Mouse (Mus musculus) CD4-positive, CD25-positive, alpha-beta regulatory T cell, adult 2 months (primary cell): ENCODE results near the gene 1700028J19Rik.
A peak's percentile ranks its signal among the peaks of the same experiment; 100 is the strongest.

Source experiments
- DNase-seq: peaks from one replicate; pipeline ENCODE4 v3.0.0-alpha.2; 2012; ENCODE audit warnings: low read depth, low spot score

The 1700028J19Rik gene

DNA sequence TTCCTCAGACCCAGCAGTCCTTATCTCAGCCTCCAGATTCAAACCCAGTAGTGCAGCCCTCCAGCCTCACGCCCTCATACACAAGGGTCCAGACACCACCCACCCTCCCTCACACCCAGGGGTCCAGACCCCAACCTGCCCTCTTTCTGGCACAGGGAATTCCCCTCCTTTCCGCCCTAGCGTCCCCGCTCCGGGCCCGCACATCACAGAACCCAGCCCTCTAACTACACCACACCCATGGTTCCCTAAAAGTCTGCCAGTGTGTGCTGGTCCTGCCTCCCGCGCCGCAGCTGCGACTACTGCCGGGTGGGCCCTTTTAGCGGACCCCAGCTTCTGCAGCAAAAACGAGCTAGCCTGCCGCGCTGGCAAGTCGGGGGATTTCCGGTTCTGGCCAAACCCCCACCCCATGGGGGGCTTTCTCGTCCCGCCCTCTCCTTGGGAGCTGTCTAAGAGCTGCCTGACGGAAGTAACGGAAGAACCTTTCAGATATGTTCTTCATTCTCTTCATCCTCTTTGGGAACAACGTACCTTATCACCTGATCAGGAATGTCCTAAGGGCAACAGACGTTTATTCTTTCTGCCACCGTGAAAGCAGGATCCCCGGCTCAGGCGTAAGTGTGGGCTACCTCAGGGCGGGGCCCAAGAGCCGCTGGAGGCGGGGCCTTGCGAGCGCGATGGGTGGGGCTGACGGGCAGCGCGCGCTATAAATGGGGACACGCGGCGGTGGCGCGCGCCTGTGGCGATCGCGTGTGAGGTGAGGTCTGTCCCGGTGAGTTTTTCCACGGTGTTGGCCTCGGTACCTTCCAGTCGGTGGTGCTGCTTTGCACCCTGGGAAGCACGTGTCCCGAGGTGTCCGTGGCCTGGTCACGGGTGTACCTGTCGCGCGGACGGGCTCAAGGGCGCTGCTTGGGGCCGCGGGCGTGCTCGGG is at the start of gene 1700028J19Rik, which contains the start of gene 2410002F23Rik:
1700028J19Rik (minus strand) TSS at position 641 of the 929 bp plus-strand sequence.
2410002F23Rik (plus strand) TSS at position 668 of the 929 bp plus-strand sequence.
- peak; percentile 93 for DNase-seq

DNA sequence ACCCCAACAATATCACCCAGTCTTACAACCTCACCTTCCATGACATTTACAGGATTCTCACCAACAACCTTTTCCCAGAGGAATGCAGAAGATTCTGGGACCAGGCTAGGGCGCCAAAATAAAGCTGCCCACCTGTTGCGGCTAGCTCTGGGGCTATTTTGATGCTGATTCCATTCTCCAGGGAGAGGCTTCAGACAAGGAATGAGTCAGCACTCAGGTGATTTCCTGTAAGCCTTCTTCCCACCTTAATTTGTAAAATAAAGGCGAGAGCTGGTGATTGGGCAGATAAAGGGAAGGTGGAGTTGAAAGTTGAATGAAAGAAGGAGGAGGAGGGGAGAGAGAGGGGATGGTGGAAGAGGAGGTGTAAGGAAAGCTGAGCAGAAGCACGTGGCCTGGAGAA is 44.9 kb upstream of the 1700028J19Rik start:
- DNase-seq: no peak

DNA sequence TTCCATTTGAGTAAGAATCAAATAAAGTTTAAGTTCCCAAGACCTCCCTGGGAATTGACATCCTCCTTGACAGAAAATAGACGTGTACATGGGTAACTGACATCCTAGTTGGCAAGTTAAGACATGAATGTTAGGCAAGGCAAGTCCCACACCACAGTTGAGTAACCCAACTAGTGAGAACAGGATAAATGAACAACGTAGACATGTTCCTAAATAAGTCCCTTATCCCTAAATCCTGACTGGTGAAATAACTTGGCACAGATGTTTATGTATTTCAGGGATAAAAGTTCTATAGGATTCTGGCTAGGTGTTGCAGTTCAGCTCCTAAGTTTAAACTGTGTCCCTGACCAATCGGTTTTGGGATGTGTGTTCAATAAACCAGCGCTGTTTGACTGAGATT is 44.5 kb upstream of the 1700028J19Rik start:
- no peak for DNase-seq

DNA sequence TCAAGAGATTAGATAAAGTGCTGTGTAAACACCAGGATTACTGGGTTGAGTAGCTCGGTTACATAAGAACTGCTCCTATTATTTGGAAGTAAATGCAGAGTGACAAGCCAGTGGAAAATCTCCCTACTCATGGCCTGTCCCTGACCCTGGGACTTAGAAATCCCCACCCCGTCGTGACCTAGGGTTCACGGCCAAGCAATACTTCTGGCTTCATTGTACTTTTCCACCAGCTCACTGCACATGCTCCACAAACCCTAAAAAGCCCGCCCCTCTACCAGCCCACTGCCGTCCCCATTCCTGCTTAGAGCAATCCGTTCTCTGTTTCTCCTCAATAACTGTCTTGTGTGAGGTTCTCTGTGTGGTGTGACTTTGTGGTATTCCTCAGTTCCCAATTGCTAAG is 41.3 kb upstream of the 1700028J19Rik start:
- DNase-seq: no peak

DNA sequence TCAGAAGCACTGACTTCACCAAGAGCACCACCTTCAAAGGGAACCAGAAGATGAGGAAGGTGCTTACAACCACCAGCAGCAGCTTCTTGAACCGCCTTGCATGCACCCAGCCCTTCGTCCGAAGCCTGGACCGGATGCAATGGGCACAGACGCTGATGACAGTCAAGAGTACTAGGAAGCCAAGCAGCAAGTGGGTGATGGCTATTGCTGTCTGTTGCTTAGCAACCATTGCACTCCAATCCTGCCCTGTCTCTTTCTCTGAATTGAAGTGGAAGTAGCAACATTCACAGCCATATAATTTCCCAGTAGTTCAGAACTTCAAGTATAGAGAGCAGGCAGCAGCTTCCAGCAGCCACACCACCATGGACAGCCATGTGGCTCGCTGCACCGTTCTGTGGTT is 35.1 kb upstream of the 1700028J19Rik start:
- no peak for DNase-seq

DNA sequence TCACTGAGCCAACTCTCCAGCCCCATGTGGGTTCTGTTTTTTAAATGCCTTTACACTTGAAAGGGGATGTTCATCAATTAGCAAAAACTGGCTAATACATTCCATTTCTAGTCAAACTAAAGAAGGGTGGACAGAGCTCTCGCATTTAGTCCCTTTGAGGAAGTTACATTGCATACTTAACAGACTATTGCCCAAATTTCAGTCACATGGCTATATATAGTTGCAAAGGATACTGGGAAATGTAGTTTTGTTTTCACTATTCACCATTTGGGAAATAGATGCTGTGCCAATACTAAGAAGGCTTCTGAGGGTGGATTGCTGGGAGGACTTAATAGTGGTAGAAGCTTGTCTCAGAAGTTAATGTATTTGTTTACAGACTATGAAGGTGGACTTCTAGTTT is 34.5 kb upstream of the 1700028J19Rik start:
- DNase-seq: no peak

DNA sequence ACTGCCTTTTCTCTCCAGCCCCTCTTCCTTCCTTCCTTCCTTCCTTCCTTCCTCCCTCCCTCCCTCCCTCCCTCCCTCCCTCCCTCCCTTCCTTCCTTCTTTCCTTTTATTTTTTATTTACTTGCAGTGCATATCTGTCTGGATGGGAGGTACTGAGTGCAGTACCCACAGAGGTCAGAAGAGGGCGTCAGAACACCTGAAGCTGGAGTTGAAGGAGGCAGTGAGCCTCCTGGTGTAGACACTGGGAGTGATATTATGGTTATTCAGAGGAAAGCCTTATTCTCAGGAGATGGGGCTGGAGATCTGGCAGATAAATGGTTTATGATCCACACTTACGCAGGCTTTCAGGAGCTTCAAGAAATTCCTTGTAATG is 30.7 kb upstream of the 1700028J19Rik start:
- DNase-seq: peak; percentile 63

DNA sequence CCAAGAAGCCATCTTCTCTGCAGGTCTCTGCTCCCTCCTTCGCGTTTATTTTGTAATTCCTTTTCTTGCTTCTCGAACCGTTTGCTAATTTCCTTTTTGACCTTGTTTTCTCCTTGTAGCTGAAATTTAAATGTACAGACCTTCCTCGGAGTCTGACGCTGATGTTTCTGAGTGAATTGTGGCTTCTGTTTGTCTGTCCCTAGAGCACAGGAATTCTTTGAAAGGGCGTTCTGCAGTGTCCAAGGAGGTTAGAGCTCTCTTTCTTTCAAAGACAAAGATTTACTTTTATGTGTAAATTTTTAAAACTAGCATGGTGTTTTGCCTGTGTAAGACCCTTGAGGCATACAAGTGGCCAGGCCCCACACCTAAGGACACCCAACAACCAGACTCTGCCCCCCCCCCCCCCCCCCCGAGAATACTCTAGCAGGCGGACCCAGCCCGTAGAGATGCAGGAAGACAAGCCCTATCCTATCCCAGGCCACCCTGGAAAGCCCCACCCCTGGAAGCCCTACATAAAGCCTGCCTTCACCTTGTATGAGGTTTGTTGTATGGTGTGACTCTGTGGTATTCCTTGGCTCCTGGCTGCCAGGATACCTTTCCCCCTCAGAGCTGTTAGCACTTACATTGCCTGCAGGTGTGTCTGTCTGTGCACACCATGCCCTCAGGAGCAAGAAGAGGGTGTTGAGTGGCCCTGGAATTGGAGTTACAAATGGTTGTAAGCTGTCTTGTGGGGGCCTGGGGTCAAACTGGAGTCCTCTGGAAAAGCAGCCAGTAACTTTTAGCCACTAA is 30.2 kb upstream of the 1700028J19Rik start:
- DNase-seq: no peak

DNA sequence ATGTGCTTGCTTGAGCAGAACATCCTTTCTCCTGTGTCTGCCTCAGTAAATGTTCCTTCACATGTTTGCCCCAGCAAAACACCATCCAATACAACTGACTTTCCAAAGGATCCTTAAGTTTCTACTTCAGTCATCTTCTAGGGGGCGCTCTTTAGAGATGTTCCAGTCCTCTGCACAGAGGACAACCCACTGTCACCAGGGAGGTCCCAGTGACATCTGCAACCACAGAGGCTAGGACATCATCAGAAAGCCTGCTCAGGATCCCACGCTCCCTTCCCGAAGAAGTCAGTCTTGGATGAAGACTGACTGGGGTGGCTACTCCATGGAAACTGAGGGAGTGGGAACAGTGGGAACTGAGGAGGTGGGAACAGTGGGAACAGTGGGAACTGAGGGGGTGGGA is 29.1 kb upstream of the 1700028J19Rik start:
- DNase-seq: no peak

DNA sequence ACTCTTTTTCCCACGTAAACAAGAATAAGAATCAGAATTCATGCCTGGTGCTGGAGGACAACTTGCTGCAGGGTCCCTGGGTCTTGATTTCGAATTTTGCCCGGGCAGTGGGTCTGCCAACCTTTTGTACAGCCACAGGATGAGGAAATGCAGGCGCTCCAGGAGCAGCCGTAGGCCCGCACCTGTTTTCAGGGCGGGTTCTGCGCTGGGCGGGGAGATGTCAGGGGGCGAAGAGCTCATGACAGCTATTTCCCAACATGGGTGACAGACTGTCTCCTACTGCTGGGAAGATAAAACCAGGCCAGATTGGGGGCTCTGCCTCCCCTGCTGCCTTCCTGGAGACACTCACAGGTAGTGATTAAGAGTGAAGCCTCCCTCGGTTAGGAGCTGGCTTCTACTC is 27.6 kb upstream of the 1700028J19Rik start:
- DNase-seq: no peak

DNA sequence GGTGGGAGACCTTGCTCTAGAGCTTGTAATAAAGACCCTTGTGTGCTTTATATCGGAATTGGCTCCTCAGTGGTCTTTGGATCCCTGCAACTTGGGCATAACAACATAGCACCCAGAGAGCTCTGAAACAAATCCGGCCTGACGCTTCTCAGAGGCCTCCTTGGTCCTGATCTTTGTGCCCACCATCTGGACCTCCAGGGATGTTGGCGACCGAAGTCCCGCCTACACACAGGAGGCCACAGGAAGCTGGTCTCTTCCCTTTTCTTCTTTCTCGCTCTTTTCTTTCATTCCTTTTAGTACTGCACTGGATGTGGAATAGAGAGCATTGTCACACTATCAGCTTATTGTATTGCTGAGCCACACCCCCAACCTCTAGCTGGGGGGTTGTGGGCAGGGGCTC is 27.0 kb upstream of the 1700028J19Rik start:
- no peak for DNase-seq

DNA sequence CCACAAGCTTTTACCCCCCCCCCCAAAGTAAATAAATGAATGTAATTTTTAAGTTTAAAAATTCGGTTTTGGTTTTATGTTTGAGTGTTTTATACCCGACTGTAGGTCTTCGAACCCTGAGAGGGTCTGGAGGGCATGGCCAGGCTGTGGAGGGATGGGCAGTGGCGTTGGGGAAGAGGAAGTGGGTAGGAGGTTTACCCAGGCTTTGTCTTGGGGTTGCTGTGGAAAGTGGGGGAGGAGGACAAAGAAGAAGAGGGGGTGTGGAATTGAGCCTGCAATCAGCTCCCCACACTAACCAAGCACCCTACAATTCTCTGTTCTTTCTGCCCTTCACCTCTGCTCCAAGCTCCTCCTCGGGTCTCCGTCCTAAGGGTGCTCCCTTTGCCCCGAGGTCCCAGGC is 26.1 kb upstream of the 1700028J19Rik start:
- no peak for DNase-seq

DNA sequence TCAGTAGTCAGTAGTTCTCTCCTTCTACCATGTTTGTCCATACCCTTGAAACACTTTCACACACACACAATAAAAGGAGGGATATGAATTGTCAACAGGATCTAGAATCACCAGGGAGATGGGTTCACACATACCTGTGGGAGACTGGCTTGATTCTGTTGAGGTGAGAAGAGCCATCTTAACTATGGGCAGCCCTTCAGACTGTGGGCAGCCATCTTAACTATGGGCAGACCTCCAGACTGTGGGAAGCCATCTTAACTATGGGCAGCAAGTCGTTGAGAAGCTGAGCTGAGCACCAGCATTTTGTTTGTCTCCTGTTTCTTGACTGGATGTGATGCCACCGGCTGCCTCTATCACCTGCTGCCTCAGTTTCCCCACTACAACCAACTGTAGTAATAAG is 24.8 kb upstream of the 1700028J19Rik start:
- DNase-seq: peak; percentile 49

DNA sequence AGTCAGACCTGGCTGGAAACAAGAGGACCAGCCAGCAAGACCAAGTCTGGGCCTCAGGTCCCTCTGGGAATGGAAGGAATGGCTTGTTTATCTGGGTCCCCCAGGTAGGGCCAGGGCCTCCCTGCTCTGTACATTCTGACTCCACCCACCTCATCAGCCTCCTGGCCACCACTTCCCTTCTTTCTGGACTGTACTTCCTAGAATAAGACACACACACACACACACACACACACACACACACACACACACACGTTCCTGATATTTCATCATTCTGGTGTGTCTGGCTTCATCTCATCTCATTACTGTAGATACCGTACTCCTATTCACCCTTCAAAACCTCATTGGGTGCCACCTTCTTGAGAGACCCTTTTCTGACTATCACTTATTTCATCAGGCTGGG is 22.9 kb upstream of the 1700028J19Rik start:
- no peak for DNase-seq

DNA sequence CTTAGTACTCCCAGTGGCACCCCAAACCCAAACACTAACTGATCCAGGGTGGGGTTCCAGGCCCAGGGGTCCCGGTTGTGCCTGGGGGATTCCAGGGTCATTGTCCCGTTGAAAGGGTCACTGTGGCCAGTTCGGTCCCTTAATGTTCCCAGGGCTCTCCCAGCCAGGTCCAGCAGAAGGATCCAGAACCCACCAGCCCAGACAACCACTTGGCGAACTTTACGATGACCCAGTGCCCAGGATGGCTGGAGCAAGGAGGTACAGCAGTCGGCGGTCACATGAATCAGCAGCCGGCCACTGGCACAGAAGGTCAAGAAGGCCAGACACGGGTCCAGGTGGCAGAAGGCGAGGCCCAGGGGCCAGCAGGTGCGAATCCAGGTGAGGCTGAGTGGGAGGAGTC is 21.6 kb upstream of the 1700028J19Rik start:
- no peak for DNase-seq

DNA sequence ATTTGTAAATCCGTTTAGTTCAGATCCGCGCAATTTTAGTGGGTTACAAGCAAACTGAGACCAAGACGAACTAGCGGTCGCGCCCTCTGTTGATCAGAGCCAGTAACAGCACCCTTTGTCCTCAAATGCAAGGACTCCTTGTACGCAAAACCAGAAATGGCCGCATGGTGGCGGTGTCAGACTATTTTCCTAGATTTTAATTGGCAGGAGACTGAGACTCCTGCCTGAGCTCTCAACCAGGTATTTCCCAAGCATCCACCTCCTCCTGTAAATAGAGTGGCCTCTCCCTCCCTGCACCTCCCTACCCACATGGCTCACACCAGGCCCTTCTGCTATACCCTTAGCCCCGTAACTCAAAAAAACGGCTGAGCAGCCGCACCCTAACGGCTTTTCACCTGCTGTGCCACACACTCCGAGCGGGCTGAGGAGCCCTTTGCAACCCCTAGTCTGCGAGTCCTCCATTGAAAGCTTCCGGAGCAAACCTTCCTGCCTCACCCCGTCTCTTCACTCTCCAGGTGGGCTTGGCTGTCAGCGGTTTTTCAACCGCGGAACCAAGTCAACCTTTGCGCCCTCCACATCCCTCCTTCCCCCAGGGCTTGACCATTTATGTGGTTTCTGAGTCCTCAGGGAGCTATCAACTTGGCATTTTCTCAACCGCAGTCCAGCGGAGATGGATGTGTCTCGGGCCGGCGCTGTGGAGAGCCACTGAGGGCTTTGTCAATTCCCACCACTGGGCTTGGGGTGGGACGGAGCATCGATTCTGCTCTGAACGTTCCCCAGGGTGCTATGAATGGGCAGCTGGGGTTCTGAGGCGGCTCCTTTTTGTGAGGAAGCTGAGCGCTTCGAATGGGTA is 16.5 kb upstream of the 1700028J19Rik start:
- DNase-seq: peak; percentile 94

DNA sequence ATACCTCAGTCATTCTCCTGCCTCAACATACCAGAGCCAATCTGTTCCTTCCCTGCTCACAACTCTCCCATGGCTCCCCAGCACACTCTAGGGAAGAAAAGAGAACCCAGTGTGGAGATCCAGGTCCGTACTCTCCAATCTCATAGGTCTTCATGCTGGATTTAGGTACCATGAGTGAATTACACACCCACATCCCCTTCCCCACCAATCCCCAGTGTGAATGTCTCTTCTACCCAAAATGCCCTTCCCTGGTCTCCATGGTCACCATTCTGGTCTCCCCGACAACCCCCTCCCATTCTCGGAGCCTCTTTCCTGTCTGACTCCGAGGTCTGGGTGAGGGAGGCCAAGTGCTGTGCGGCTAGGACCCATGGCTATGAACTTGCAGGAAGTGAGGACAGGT is 14.7 kb upstream of the 1700028J19Rik start, which contains the start of gene Gm15517:
Gm15517 (plus strand) TSS at position 301 of the 400 bp plus-strand sequence.
- DNase-seq: no peak

DNA sequence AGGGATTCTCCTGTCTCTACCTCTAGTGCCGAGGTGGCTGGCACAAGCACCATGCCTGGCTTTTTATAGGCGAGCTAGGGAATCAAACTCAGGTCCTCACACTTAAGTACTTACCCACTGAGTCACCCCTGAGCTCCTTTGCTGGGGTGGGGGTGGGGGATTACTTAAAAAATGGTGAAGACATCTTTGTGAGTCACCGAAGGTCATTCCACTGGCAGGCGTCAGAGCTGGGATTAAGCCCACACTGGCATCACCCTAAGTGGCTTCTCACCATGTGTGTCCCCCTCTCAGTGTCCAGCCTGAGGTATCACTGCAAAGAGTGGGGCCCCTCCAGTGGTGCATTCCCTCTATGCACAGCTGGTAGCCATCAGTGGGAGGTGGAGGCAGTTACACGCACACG is 13.9 kb upstream of the 1700028J19Rik start:
- no peak for DNase-seq

DNA sequence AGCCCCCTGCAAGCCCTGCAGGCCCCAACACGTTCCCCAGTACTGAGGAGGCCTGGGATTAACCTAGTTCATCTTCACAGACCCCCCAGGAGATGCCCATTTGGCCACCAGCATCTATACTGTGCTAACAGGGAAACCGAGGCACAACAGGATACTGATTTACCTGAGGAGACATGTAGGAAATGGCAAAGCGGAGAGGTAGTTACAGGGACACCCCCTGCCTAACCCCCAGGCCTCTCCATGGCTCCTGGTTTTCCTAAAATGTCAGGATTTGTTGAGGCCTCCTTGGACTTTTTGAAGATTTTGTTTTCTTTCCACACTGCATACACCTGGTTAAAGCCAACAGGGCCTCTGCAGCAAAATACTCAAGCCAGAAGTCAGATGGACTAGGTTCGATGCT is 10.8 kb upstream of the 1700028J19Rik start, which contains the start of gene Acp4:
Acp4 (minus strand) TSS at position 101 of the 400 bp plus-strand sequence.
- no peak for DNase-seq

DNA sequence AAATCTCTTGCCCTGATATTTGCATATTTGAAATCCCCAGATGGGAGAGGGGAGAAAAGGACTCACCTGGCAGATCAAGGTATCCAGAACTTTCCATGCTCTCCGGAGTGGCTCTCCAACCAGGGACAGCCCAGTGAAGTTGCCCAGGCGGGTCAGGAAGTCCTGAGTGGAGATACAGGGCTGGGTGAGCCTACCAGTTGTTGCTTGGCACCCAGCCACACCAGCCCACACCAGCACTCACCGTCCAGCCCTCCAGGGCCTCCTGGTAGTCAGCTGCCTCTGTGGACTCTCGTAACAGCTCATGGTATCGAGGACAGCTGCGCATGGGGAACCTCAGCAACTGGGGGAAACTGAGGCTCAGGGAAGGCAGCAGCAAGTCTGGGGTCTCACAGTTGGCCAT is 8.4 kb upstream of the 1700028J19Rik start:
- no peak for DNase-seq

DNA sequence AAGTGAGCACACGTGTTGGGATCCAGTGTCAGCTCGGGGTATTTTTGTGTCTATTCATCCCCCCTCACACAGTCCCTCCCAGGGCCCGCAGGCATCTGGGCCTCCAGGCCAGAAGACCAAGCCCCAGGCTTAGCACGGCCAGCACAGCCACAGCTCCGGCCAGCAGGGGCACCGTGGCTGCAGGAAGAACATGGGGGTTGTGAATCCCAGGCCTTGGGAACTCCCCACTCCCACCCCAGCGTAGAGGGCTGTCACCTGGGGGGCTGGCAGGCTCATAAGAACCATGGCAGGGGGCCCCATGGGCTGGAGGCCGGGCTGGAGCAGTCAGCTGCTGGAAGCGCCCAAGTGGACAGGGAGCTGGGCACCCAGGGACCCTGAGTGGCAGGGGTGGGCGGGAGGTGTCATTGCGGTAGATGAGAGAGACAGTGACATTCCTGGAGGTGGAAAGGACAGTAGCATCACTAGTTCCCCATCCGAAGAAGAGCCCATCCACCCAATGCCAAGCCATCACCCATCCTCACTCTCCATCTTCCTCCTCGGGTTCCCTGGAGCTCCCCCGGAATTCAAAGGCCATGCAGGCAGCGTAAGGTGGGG is 6.6 kb upstream of the 1700028J19Rik start:
- DNase-seq: no peak
